Mouse (Mus musculus) retina, adult 2 months (tissue): ENCODE measurements around the gene Sst.

Experiments
- DNase-seq: peaks from one replicate; pipeline ENCODE4 v3.0.0-alpha.2; 2012; ENCODE audit warnings: low read depth, low spot score

The Sst gene

GRCm38 (mm10) chr16:23887910-23888579 is 2.7 kb downstream of the Sst start:
- DNase-seq, result no peak

- no peak for DNase-seq
These were observed 5.7 kb downstream of the Sst start for GRCm38 (mm10) chr16:23885098-23885497.

- no peak for DNase-seq
These were observed 35.5 kb downstream of the Sst start for GRCm38 (mm10) chr16:23855242-23855641.

DNA sequence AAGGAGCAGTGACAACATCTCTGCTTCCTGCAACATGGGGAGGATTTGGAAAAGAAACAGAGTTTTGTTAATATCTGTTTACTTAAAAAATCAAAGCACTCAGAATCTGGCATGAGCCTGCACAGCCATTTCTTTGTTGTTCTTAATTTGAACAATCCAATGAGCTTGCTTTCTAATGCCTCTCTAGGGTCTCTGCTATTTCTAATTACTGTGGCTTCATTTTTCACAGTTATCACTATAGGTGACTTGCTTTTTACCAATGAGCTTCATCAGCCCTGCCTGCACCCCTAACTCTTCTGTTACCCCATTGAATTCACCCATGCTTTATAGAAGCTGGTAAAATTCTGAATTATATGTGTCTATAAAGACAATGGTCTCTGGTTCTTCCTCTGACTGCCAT is 41.0 kb downstream of the Sst start:
- no peak for DNase-seq

DNA sequence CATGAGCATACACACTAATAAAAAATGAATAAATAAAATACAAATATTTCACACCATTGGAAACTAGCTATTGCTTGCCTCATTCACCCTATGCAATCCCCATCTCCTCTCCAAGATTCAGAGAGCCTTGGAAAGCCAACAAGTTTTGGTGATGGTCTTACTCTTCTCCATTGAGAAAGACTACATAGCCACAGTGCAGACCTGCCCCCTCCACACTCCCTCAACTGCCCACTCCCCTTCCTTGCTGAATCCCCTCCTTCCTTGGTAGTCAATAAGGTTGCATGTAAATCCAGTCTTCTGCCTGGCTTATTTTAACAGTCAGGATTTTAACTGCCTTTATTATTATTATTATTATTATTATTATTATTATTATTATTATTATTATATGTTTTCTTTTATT is 41.6 kb downstream of the Sst start:
- DNase-seq, result no peak

GRCm38 (mm10) chr16:23844622-23845021 is 46.1 kb downstream of the Sst start:
- no peak for DNase-seq

GRCm38 (mm10) chr16:23842609-23843008 is 48.1 kb downstream of the Sst start:
- DNase-seq, result no peak
